Mouse (Mus musculus) embryo, embryonic 10.5 days (tissue): ENCODE measurements around the gene Il27.
A peak's percentile ranks its signal among the peaks of the same experiment; 100 is the strongest.

ENCODE experiments used
- DNase-seq: peaks from one replicate; pipeline ENCODE4 v3.0.0-alpha.2; 2015; ENCODE audit warnings: low spot score

Il27 gene

GRCm38 (mm10) chr7:126606611-126607010, 11.9 kb upstream of the Il27 start:
- DNase-seq: no peak

DNA sequence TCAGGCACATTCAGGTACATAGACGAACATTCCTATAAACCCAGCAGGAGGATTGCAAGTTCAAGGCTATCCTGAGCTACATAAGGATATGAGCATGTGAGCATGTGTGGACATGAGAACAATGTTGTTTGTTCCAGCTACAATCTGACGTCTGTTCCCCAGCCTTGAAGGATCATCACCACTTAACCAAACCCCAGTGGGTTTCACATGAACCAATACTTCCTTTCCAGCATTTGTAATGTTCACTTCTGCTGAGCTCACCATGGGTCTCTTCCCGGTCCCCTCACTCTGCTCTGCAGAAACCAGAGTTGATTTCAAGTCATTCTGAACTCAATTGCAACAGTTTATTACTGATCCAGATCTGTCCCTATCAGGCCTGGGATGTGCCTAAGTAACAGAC, 7.9 kb upstream of the Il27 start:
- no peak for DNase-seq

DNA sequence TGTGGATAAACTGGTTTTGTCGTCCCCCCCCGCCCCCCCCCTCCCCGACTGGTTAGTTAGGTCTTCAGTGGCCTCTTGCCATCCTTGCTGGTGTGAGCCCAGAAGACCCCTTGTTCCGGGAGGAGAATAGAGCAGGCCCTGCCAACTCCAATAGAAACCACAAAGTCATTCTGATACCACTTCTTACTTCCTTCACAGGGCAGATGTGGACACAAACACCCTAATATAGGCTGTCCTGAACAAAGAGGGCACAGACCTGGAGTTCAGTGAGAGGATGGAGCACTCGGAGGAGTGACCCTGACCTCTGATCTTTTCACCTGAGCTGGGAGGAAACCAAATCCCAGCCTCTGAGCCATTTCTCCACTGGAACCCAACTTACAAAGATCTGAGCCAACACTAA, 7.2 kb upstream of the Il27 start:
- DNase-seq: no peak

DNA sequence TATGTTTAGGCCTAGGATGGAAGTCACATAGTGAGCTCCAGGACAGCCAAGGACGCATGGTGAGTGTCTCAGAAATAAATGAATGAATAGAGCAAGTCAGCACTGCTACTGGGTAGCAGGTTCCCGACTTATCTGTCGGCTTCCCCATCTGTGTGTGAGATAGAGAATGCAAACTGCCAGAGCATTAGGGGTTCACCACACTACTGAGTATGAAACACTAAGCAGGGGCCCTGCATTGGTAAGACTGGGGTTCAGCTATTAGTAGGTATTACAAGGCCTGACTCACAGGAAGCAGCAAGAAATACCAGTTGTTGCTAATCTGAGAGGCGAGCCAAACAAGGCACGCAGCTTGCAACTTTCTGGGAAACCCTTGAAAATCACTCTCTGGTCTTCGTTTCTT, 4.2 kb upstream of the Il27 start:
- DNase-seq: no peak

DNA sequence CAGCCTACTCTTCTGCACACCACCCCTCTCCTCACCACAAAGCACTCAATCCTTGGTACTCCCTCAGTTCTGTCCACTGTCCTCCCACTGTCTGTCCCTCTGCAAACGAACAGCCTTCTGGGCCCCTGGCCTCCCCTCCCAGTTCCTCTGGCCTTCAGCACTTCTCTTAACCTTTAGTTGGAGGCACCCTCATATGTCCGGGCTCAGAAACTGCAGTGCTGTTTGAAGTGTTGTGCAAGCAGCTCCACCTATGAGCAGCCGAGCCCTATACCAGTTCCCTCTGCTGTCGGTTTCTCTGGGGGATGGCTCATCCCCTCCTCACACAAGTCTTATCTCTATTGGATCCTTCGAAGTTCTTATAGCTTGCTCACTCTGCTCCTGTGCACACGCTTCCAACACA, 1.7 kb upstream of the Il27 start:
- DNase-seq: no peak

DNA sequence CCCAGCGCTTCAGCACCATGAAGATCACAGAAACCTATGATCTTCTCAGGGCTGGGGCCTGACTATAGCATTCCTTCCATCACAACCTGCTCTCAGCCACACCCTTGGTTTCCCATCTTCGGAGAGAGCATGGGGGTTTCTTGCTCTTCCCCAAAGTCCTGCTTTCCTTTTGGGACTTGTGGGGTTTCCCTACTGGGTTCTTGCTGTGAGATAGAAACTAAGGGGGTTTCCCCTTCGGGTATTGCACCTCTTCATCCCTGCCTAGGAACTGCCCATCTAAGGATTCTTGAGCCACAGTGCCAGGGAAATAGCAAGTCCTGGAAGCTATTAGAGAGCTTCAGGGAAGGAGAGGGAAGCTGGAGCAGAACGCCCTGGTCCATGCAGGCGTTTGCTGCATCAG, 1.1 kb upstream of the Il27 start:
- DNase-seq: no peak

- DNase-seq: peak; percentile 90
Measured at GRCm38 (mm10) chr7:126587779-126588178, 7.0 kb downstream of the Il27 start.

- no peak for DNase-seq
Measured at GRCm38 (mm10) chr7:126586839-126587238, 7.9 kb downstream of the Il27 start.

DNA sequence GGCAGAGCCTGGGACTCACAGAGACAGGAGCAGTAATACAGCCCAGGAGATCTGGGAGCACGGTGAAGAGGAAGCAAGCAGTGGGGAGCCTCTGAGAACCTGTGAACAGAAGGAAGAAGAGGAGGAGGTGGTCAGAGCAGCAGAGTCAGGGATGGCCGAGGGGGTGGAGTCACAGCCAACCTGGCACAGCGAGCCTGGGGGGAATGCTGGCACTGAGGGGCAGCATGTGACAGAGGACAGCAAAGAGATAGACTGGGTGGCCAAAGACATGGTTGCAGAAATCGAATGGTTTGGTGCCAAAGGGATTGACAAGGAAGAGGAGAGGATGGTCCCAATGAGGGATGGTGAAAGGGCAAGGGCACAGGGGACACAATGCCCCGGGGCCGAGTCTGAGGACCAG, 9.0 kb downstream of the Il27 start, which contains the start of gene Cln3:
Cln3 (minus strand) TSS at position 101 of the 400 bp plus-strand sequence.
- no peak for DNase-seq

- DNase-seq: no peak
Measured at GRCm38 (mm10) chr7:126584506-126584977, 10.2 kb downstream of the Il27 start, which contains the start of gene Apobr. TSS of gene Apobr (plus strand) at chr7:126584942.

DNA sequence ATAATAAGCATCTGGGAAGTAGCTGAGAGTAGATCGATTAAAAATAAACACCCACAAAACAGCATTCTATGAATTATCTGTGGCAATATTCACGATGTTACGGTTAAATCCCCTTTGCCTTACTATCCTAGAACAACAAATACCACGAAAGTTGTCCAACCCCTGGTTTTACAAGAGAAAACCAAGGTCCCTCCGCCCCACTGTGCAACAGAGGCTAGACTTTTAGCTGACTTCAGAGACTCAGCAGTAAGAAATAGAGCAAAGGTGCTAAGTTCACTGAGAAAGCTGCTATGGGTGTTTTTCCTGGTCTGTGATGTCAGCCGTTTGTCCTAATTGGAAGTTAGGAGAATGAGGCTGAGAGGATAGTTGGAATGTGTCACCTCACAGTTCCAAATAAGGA, 11.0 kb downstream of the Il27 start:
- DNase-seq: peak; percentile 10

GRCm38 (mm10) chr7:126583251-126583709, 11.5 kb downstream of the Il27 start:
- peak; percentile 95 for DNase-seq

GRCm38 (mm10) chr7:126582759-126583158, 12.0 kb downstream of the Il27 start:
- peak; percentile 72 for DNase-seq

DNA sequence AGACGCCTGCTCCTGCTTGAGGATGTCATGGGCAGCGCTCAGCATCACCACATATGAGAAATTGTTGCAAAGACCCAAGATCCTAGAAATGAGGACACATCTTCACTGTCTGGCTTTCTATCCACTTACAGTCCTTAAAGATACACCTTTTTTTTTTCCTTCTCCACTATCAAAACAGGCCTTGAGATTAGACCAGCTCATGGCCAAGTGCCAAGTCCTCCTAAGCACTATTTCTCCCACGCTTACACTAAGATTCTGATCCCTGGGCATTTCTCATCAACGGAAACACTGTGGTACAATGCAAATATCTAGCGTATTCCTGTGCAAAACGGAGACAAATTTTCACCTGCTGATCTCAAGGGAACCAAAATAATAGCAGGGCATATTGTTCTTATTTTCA, 13.1 kb downstream of the Il27 start:
- DNase-seq: no peak

DNA sequence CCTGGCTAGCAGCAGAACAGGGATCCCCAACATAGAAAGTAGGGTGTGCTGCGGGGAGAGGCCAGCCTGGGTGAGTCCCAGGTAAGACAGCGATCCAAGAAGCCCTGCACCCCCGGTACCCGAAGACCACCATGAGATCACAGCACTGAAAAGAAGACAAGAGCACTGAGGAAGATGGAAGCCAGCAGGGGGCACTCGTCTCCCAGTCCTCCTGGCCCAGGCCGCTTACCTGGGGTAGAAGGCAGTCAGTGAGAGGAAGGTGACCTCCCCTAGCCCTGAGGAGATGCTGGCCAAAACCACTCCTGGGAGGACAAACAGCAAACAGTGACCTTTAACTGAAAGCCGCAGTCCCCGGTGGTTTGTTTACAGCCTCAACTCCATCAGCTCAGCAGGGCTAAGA, 15.6 kb downstream of the Il27 start:
- DNase-seq: peak; percentile 50

GRCm38 (mm10) chr7:126576946-126577345, 17.8 kb downstream of the Il27 start:
- DNase-seq: peak; percentile 75

DNA sequence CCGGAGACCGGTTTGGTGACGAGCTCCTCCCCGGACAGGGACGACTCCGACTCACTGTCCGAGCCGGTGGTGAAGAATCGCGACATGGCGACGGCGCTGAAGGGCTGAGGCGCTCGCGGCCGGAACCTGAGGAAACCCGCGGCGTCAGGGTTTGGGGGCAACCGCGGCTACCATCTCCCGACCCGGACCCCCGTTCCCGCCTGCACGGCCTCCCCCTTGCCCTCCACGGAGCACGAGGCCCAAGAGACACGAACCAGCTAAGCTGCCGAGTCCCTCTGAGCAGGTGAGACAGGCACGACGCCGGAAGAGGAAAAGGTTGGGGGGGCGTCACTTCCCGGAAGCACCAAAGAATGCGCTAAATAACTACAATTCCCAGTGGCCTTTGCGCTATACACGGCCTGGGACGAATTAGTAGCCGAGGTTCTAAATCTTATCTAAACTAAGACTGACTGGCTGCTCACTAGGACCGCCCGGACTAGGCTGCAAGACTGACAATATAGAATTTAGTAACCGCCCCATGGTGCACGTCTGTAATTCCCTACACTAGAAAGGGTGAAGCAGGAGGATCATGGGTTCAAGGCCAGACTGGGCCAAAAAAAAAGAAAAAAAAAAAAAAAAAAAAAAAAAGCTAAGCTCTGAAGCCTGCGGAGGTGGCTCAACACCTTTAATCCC, 28.5 kb downstream of the Il27 start, which contains the start of gene Eif3c:
Eif3c (minus strand) TSS at position 318 of the 672 bp plus-strand sequence.
- DNase-seq: peak; percentile 97

GRCm38 (mm10) chr7:126565693-126566092, 29.0 kb downstream of the Il27 start:
- DNase-seq: peak; percentile 54

DNA sequence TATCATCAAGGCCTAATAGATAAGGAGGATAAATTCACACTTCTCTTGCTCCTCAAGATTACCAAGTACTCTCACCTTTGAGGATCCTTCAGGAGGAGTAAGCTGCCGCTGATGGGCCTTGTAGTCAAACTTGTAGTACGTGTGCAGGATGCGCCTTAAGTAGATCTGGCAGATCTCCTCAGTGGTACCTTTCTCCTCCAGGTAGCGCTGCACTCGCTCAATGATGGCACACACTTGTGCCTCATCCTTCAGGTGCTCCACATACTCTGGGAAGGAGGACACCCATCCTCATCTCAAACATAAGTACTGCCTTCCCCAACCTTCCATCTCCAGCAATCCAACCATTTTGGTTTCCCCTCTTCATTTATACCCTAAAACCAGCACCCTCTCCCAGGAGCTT, 38.1 kb downstream of the Il27 start:
- DNase-seq: no peak

DNA sequence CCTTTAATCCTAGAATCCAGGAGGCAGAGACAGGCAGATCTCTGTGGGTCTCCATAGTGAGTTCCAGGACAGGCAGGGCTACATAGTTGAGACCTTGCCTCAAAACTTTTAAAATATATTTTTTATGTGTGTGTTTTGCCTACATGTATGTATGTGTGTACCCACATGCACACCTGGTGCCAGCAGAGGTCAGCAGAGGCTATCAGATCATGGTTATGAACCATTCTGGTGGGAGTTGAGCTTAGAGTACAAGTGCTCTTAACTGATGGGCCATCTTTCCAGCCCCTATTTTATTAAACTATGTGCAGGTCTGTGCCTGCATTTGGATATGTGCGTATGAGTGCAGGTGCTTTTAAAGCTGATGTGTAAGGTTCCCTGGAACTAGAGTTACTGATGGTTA, 39.9 kb downstream of the Il27 start:
- DNase-seq: no peak

GRCm38 (mm10) chr7:126545631-126546030, 49.1 kb downstream of the Il27 start:
- DNase-seq: no peak

DNA sequence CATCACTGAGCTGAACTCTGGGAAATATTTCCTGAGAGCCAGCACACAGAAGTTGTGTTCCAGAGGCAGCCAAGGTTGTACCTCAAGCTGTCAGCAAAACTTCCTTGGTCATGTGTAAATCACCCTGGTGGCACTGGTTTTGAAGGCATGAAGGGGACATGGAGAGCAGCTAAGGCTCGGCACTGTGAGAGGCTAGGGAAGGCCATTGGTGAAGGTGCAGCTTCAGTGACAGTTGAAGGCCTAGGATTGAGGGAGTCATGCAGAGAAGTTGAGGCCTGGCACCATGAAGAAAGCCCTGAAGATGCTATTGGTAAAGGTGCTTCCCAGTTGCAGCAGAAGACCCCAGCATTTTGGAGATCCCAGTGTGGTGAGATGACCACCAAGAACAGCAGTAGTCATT, 53.1 kb downstream of the Il27 start:
- no peak for DNase-seq
